Mouse (Mus musculus) lung, adult 2 months (tissue): Measurements from ENCODE around the gene Tceanc2.

Source experiments
- CTCF ChIP-seq: fragments of 200-500 bp; IDR thresholded peaks from 2 replicates; pipeline ENCODE4 v1.5.1; 2011; ENCODE audit warnings: mild to moderate bottlenecking, low read length, control low read depth; ENCODE audit not compliant: insufficient read depth
- POLR2A ChIP-seq: fragments of 200-500 bp; IDR thresholded peaks from 2 replicates; pipeline ENCODE4 v1.6.1; 2011; ENCODE audit warnings: low read depth, mild to moderate bottlenecking, control low read depth, low read length, borderline replicate concordance; ENCODE audit errors: extremely low read depth

GRCm38 (mm10) chr4:107134891-107135290, 44.0 kb downstream of the Tceanc2 start:
- TF ChIP-seq CTCF (no peak), POLR2A (no peak)
